Mouse (Mus musculus): ENCODE results near the gene Ceacam10. TPM values are rescaled to one million over a fixed set of nuclear protein-coding genes. Genes with fewer than 3 reads are reported as not detected.

Gene Ceacam10
- 116 TPM for polyA plus RNA-seq (2014; fragmentation: Illumina TruSeq; extraction: RNeasy Lipid Tissue Mini Kit (QIAGEN cat#74804); ENCODE audit: low read depth, low replicate concordance)

DNA sequence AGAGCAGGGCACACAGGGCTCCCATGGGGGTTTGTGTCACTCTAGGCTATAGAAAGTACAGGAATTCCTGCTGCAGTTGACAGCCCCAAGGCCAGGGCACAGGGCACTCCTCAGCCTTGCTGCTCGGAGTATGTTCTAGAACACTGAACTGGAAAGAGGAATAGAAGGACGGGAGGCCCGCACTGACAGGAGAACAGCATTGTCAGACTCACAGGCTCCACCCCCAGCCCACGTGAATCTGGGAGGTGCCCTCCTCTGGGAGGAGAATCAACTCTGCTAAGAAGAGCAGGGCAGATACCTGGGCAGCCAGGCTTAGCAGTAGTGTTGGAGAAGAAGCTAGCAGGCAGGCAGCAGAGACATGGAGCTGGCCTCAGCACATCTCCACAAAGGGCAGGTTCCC lies at the start of gene Ceacam10:
Gene Ceacam10, plus strand, starts transcription at position 289 of the 400 bp plus-strand sequence.

DNA sequence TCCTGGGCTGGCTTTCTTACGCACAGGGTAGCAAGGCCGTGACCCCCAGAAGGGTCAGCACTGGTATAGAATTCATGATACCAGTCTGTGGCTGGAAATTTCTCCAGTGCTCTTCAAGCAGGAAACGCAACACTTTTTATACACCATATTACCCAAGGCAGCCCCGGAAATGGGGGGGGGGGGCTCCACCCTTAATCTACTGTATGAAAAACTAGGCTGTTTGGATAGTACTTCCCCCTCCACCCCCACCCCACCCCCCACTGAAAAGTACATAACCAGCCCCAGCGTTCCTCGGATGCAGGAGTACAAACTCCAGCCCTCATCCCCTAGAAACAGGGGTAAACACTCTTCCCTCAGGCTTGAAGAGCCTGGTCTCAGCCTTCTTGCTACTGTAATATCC lies 16.8 kb upstream of the Ceacam10 start, which contains the start of gene Cd177:
Gene Cd177, minus strand, starts transcription at position 101 of the 400 bp plus-strand sequence.

Other genes with a start within 250 kb of the Ceacam10 start
- gene Irgq, start 246.5 kb upstream of the Ceacam10 start, polyA plus RNA-seq (2014; fragmentation: Illumina TruSeq; extraction: RNeasy Lipid Tissue Mini Kit (QIAGEN cat#74804); ENCODE audit: low read depth, low replicate concordance): 7.1 TPM
- gene Pinlyp, start 231.1 kb upstream of the Ceacam10 start, polyA plus RNA-seq (2014; fragmentation: Illumina TruSeq; extraction: RNeasy Lipid Tissue Mini Kit (QIAGEN cat#74804); ENCODE audit: low read depth, low replicate concordance): not detected
- gene Xrcc1, start 230.9 kb upstream of the Ceacam10 start, polyA plus RNA-seq (2014; fragmentation: Illumina TruSeq; extraction: RNeasy Lipid Tissue Mini Kit (QIAGEN cat#74804); ENCODE audit: low read depth, low replicate concordance): 1.5 TPM
- 15.0 TPM for gene Ethe1, start 189.7 kb upstream of the Ceacam10 start, polyA plus RNA-seq (2014; fragmentation: Illumina TruSeq; extraction: RNeasy Lipid Tissue Mini Kit (QIAGEN cat#74804); ENCODE audit: low read depth, low replicate concordance)
- gene Zfp575, start 189.6 kb upstream of the Ceacam10 start, polyA plus RNA-seq (2014; fragmentation: Illumina TruSeq; extraction: RNeasy Lipid Tissue Mini Kit (QIAGEN cat#74804); ENCODE audit: low read depth, low replicate concordance): not detected
- not detected for gene Phldb3, start 166.4 kb upstream of the Ceacam10 start, polyA plus RNA-seq (2014; fragmentation: Illumina TruSeq; extraction: RNeasy Lipid Tissue Mini Kit (QIAGEN cat#74804); ENCODE audit: low read depth, low replicate concordance)
- gene Lypd3, start 140.7 kb upstream of the Ceacam10 start, polyA plus RNA-seq (2014; fragmentation: Illumina TruSeq; extraction: RNeasy Lipid Tissue Mini Kit (QIAGEN cat#74804); ENCODE audit: low read depth, low replicate concordance): not detected
- not detected for gene Tex101, start 100.5 kb upstream of the Ceacam10 start, polyA plus RNA-seq (2014; fragmentation: Illumina TruSeq; extraction: RNeasy Lipid Tissue Mini Kit (QIAGEN cat#74804); ENCODE audit: low read depth, low replicate concordance)
- gene BC049730, start 68.0 kb upstream of the Ceacam10 start, polyA plus RNA-seq (2014; fragmentation: Illumina TruSeq; extraction: RNeasy Lipid Tissue Mini Kit (QIAGEN cat#74804); ENCODE audit: low read depth, low replicate concordance): not detected
- not detected for gene Gm4763, start 50.3 kb upstream of the Ceacam10 start, polyA plus RNA-seq (2014; fragmentation: Illumina TruSeq; extraction: RNeasy Lipid Tissue Mini Kit (QIAGEN cat#74804); ENCODE audit: low read depth, low replicate concordance)
- 7.5 TPM for gene Cd177, start 16.9 kb upstream of the Ceacam10 start, polyA plus RNA-seq (2014; fragmentation: Illumina TruSeq; extraction: RNeasy Lipid Tissue Mini Kit (QIAGEN cat#74804); ENCODE audit: low read depth, low replicate concordance)
- gene Gm9844, start 85.0 kb downstream of the Ceacam10 start, polyA plus RNA-seq (2014; fragmentation: Illumina TruSeq; extraction: RNeasy Lipid Tissue Mini Kit (QIAGEN cat#74804); ENCODE audit: low read depth, low replicate concordance): not detected
- gene Lypd4, start 92.7 kb downstream of the Ceacam10 start, polyA plus RNA-seq (2014; fragmentation: Illumina TruSeq; extraction: RNeasy Lipid Tissue Mini Kit (QIAGEN cat#74804); ENCODE audit: low read depth, low replicate concordance): not detected
- gene Dmrtc2, start 92.9 kb downstream of the Ceacam10 start, polyA plus RNA-seq (2014; fragmentation: Illumina TruSeq; extraction: RNeasy Lipid Tissue Mini Kit (QIAGEN cat#74804); ENCODE audit: low read depth, low replicate concordance): not detected
- gene Rps19, start 107.2 kb downstream of the Ceacam10 start, polyA plus RNA-seq (2014; fragmentation: Illumina TruSeq; extraction: RNeasy Lipid Tissue Mini Kit (QIAGEN cat#74804); ENCODE audit: low read depth, low replicate concordance): 24.5 TPM
- 1.3 TPM for gene Cd79a, start 120.2 kb downstream of the Ceacam10 start, polyA plus RNA-seq (2014; fragmentation: Illumina TruSeq; extraction: RNeasy Lipid Tissue Mini Kit (QIAGEN cat#74804); ENCODE audit: low read depth, low replicate concordance)
- 1.7 TPM for gene Arhgef1, start 125.7 kb downstream of the Ceacam10 start, polyA plus RNA-seq (2014; fragmentation: Illumina TruSeq; extraction: RNeasy Lipid Tissue Mini Kit (QIAGEN cat#74804); ENCODE audit: low read depth, low replicate concordance)
- not detected for gene Gm4881, start 167.3 kb downstream of the Ceacam10 start, polyA plus RNA-seq (2014; fragmentation: Illumina TruSeq; extraction: RNeasy Lipid Tissue Mini Kit (QIAGEN cat#74804); ENCODE audit: low read depth, low replicate concordance)
- gene Rabac1, start 195.5 kb downstream of the Ceacam10 start, polyA plus RNA-seq (2014; fragmentation: Illumina TruSeq; extraction: RNeasy Lipid Tissue Mini Kit (QIAGEN cat#74804); ENCODE audit: low read depth, low replicate concordance): not detected
- not detected for gene Atp1a3, start 228.8 kb downstream of the Ceacam10 start, polyA plus RNA-seq (2014; fragmentation: Illumina TruSeq; extraction: RNeasy Lipid Tissue Mini Kit (QIAGEN cat#74804); ENCODE audit: low read depth, low replicate concordance)

All from sigmoid colon, adult 10 weeks (tissue).